Mouse (Mus musculus) E14TG2a.4 (cell line): ENCODE measurements around the gene Olfr1272.

Experiments used
- CTCF ChIP-seq: conservative IDR thresholded peaks from 2 replicates; pipeline ENCODE4 v1.5.1; 2014; ENCODE audit warnings: low read length
- NANOG ChIP-seq: IDR thresholded peaks from 2 replicates; pipeline ENCODE4 v1.6.1; 2014; ENCODE audit warnings: borderline replicate concordance, low read length, mixed read lengths
- POU5F1 ChIP-seq: IDR thresholded peaks from 2 replicates; pipeline ENCODE4 v1.6.1; 2014; ENCODE audit warnings: low read length, borderline replicate concordance

GRCm38 (mm10) chr2:90292741-90293140 lies at the start of gene Olfr1272:
- TF ChIP-seq CTCF (no peak), NANOG (no peak), POU5F1 (no peak)
